In genomic region chr2:128468323-128468722, GRCm38 (mm10) we compare ENCODE assay signal across 25 mouse cellular contexts.
"Had no signal": no experiment of that assay in that cellular context is flagged by ENCODE, and none has a peak within 500 bp of the region (broad histone marks: within the 10 kb centered on the region; RNA-seq: fewer than 3 reads in every experiment).

No protein-coding gene starts in this region.

- H3K9me3 ChIP-seq: heart, embryonic 12.5 days; hindbrain, embryonic 13.5 days; intestine, embryonic 15.5 days; limb, embryonic 10.5 days; limb, embryonic 12.5 days; liver, embryonic 13.5 days; liver, embryonic 15.5 days had no signal

- ATAC-seq: hindbrain, embryonic 16.5 days; inflammation-experienced regulatory T-cells, adult 6 months; intestine, embryonic 15.5 days; intestine, postnatal 0 days; liver, postnatal 0 days had no signal

- H3K4me2 ChIP-seq: heart, embryonic 12.5 days; hindbrain, embryonic 13.5 days; intestine, embryonic 15.5 days; limb, embryonic 12.5 days; liver, embryonic 11.5 days; liver, embryonic 13.5 days; liver, embryonic 15.5 days had no signal

- H3K9ac ChIP-seq: heart, embryonic 12.5 days; hindbrain, embryonic 13.5 days; intestine, embryonic 15.5 days; limb, embryonic 12.5 days; liver, embryonic 13.5 days; liver, embryonic 15.5 days; liver, postnatal 0 days had no signal

- H3K27me3 ChIP-seq: heart, embryonic 12.5 days; hindbrain, embryonic 13.5 days; intestine, embryonic 15.5 days; limb, embryonic 12.5 days; liver, embryonic 13.5 days; liver, embryonic 15.5 days had no signal

- H3K36me3 ChIP-seq: heart, embryonic 12.5 days; hindbrain, embryonic 13.5 days; intestine, embryonic 15.5 days; limb, embryonic 10.5 days; limb, embryonic 12.5 days; liver, embryonic 13.5 days; liver, embryonic 15.5 days had no signal

- H3K4me1 ChIP-seq: hindbrain, embryonic 13.5 days; intestine, embryonic 15.5 days; limb, embryonic 12.5 days had no signal

- H3K27ac ChIP-seq: hindbrain, embryonic 13.5 days; intestine, embryonic 15.5 days; layer of hippocampus, adult 2 months; left cerebral cortex, adult 2 months; limb, embryonic 10.5 days; limb, embryonic 12.5 days; liver, embryonic 13.5 days; liver, embryonic 15.5 days had no signal

- DNase-seq: gastrocnemius, postnatal 14 days; gastrocnemius, postnatal 36 days; heart, adult 2 months; heart, postnatal 10 days; heart, postnatal 4 days; kidney, adult 18-20 months; kidney, adult 9 months; kidney, postnatal 10 days; kidney, postnatal 25 days; kidney, postnatal 4 days; liver; liver, embryonic 13.5 days; liver, postnatal 0 days had no signal

- H3K4me3 ChIP-seq: heart, adult 2 months; heart, embryonic 12.5 days; hindbrain, embryonic 13.5 days; intestine, embryonic 15.5 days; layer of hippocampus, adult 2 months; left cerebral cortex, adult 2 months; limb, embryonic 10.5 days; limb, embryonic 12.5 days; liver, embryonic 13.5 days; liver, embryonic 15.5 days had no signal
